In the genomic region with DNA sequence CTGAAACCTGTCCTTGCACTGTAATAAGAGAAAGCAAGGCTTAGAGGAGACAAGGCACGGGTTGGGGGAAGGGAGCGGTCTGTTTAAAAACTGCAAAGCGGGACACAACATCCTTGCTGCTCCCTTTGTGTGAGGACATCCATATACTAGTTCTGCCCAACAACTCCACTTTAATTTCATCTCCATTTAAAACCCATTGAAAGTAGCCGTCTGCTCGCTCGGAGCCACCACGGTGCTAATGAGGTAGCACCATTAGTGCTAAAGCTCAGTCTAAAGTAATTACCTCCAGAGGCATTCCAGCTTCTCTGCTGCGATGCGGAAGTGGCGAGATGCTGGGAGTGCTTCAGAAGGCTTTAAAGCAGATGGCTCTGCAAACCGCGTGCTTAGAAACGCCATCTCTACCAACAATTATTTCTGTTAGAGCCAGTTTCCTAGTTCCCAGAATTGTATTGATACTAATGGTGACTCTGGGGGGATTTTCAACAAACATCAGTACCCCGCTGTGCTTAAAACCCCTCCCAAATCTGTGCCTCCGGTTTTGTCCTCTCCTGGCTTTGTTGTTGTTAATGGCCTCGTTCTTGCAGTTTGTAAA, we compare ENCODE assay signal across 8 mouse cellular contexts.
DNase-seq lines count a peak whose midpoint lies in the region; ATAC-seq and TF ChIP-seq lines count a peak whose summit lies in the region.

No protein-coding gene starts in this region.

- peak overlapping the region; percentile 57 for H3K4me2 ChIP-seq in heart, embryonic 15.5 days
- H3K4me2 ChIP-seq in liver, embryonic 12.5 days = peak overlapping the region; percentile 38

- no peak for TF ChIP-seq POLR2A in heart, adult 2 months (IDR thresholded peaks at IDR 0.05; ENCODE audit: insufficient read depth, low read depth, low read length)
- no peak for TF ChIP-seq POLR2A in cerebellum, adult 2 months (IDR thresholded peaks at IDR 0.05; ENCODE audit: borderline replicate concordance, insufficient read depth, low read length)

- no peaks in the 10 kb centered on the region for H3K9me3 ChIP-seq in heart, embryonic 15.5 days (replicated peaks)
- no peaks in the 10 kb centered on the region for H3K9me3 ChIP-seq in hindbrain, embryonic 10.5 days
- no peaks in the 10 kb centered on the region for H3K9me3 ChIP-seq in liver, embryonic 12.5 days (replicated peaks)

- peak overlapping the region; percentile 30 for H3K4me3 ChIP-seq in heart, embryonic 15.5 days
- no peak overlapping the region for H3K4me3 ChIP-seq in heart, adult 2 months
- H3K4me3 ChIP-seq in hindbrain, embryonic 10.5 days = peak overlapping the region; percentile 44
- no peak overlapping the region for H3K4me3 ChIP-seq in liver, embryonic 12.5 days
- H3K4me3 ChIP-seq in cerebellum, adult 2 months (replicated peaks; ENCODE audit: insufficient read depth, low read depth, low read length) = no peak overlapping the region

- H3K4me1 ChIP-seq in heart, embryonic 15.5 days (replicated peaks) = peaks cover 6% of the 10 kb centered on the region; the same call in 1 of the 2 replicates
- no peaks in the 10 kb centered on the region for H3K4me1 ChIP-seq in heart, adult 2 months (ENCODE audit: control insufficient read depth, insufficient read depth, low read length)
- peaks cover 16% of the 10 kb centered on the region for H3K4me1 ChIP-seq in hindbrain, embryonic 10.5 days (replicated peaks)
- peaks cover 41% of the 10 kb centered on the region for H3K4me1 ChIP-seq in liver, embryonic 12.5 days
- no peaks in the 10 kb centered on the region for H3K4me1 ChIP-seq in cerebellum, adult 2 months (ENCODE audit: control insufficient read depth, insufficient read depth, low read length)

- H3K79me2 ChIP-seq in heart, adult 2 months (replicated peaks; ENCODE audit: control insufficient read depth, insufficient read depth, low read length) = no peaks in the 10 kb centered on the region

- TF ChIP-seq EP300 in heart, adult 2 months (IDR thresholded peaks at IDR 0.05; ENCODE audit: insufficient read depth, low read depth, low read length) = no peak

- no peak for ATAC-seq in heart, embryonic 15.5 days (replicated peaks; ENCODE audit: insufficient number of reproducible peaks, insufficient read depth, low FRiP score, low read depth)
- no peak for ATAC-seq in liver, embryonic 12.5 days
- ATAC-seq in CD4-positive, CD25-positive, alpha-beta regulatory T cell, adult 4 months = no peak

- no peak for TF ChIP-seq CTCF in heart, adult 2 months (IDR thresholded peaks at IDR 0.05)
- no peak for TF ChIP-seq CTCF in cerebellum, adult 2 months (IDR thresholded peaks at IDR 0.05; ENCODE audit: borderline replicate concordance, insufficient read depth, low read depth, low read length)

- no peaks in the 10 kb centered on the region for H3K36me3 ChIP-seq in heart, embryonic 15.5 days
- no peaks in the 10 kb centered on the region for H3K36me3 ChIP-seq in heart, adult 2 months (ENCODE audit: control insufficient read depth, insufficient read depth, low read length)
- no peaks in the 10 kb centered on the region for H3K36me3 ChIP-seq in hindbrain, embryonic 10.5 days
- H3K36me3 ChIP-seq in liver, embryonic 12.5 days = no peaks in the 10 kb centered on the region

- no peak overlapping the region for H3K9ac ChIP-seq in heart, embryonic 15.5 days
- no peak overlapping the region for H3K9ac ChIP-seq in heart, adult 2 months (ENCODE audit: low read depth, low read length)
- no peak overlapping the region for H3K9ac ChIP-seq in liver, embryonic 12.5 days

- H3K27ac ChIP-seq in heart, embryonic 15.5 days = no peak overlapping the region
- no peak overlapping the region for H3K27ac ChIP-seq in heart, adult 2 months
- H3K27ac ChIP-seq in hindbrain, embryonic 10.5 days = peak overlapping the region; percentile 78
- no peak overlapping the region for H3K27ac ChIP-seq in liver, embryonic 12.5 days
- no peak overlapping the region for H3K27ac ChIP-seq in cerebellum, adult 2 months (ENCODE audit: insufficient read depth, low read length)

- intact Hi-C loops in heart, adult 2 months (cut with DNase I) = no loop called here

- H3K27me3 ChIP-seq in heart, embryonic 15.5 days = no peaks in the 10 kb centered on the region
- no peaks in the 10 kb centered on the region for H3K27me3 ChIP-seq in heart, adult 2 months (ENCODE audit: control insufficient read depth, insufficient read depth, low read length)
- H3K27me3 ChIP-seq in hindbrain, embryonic 10.5 days (ENCODE audit: insufficient read depth, poor library complexity, severe bottlenecking) = no peaks in the 10 kb centered on the region
- no peaks in the 10 kb centered on the region; the same call in 1 of the 2 replicates for H3K27me3 ChIP-seq in liver, embryonic 12.5 days (replicated peaks)
- H3K27me3 ChIP-seq in cerebellum, adult 2 months (ENCODE audit: control insufficient read depth, insufficient read depth, low read length) = no peaks in the 10 kb centered on the region; the same call in 1 of the 2 replicates

- 13% methylated on average over 16 of the region's 16 CpGs for WGBS in heart, embryonic 15.5 days
- 18% methylated on average over 16 of the region's 16 CpGs for WGBS in heart, adult 2 months
- 9% methylated on average over 16 of the region's 16 CpGs for WGBS in hindbrain, embryonic 10.5 days
- 23% methylated on average over 16 of the region's 16 CpGs for WGBS in liver, embryonic 12.5 days (ENCODE audit: insufficient replicate concordance)
- WGBS in cerebellum, adult 2 months = 19% methylated on average over 16 of the region's 16 CpGs

- no peak for DNase-seq in heart, adult 2 months
- peak; percentile 58 for DNase-seq in WW6 (ENCODE audit: low read depth, low spot score)
- DNase-seq in hindbrain, embryonic 10.5 days (ENCODE audit: low spot score) = peak; percentile 46
- DNase-seq in cerebellum, adult 2 months = no peak
- no peak for DNase-seq in adrenal gland, adult (ENCODE audit: inconsistent age in 2 of 2, low spot score in 1 of 2)

Comparison
In these comparisons a context has a peak if more than half of its experiments do, and no peak if none do; other contexts are left out.
1. H3K4me3 ChIP-seq: peak in heart, embryonic 15.5 days (single experiment) and hindbrain, embryonic 10.5 days (single experiment); none in heart, adult 2 months (single experiment), liver, embryonic 12.5 days (single experiment) and cerebellum, adult 2 months (single experiment).
2. DNase-seq: peak in WW6 (single experiment) and hindbrain, embryonic 10.5 days (single experiment); none in heart, adult 2 months (0 of 2), cerebellum, adult 2 months (0 of 2) and adrenal gland, adult (0 of 2).